Mouse (Mus musculus): ENCODE results near the gene Osbp. TPM values are rescaled to one million over a fixed set of nuclear protein-coding genes. Genes with fewer than 3 reads are reported as not detected.

Osbp gene
- polyA plus RNA-seq, 2 experiments = 10.9 to 37.5 TPM

DNA sequence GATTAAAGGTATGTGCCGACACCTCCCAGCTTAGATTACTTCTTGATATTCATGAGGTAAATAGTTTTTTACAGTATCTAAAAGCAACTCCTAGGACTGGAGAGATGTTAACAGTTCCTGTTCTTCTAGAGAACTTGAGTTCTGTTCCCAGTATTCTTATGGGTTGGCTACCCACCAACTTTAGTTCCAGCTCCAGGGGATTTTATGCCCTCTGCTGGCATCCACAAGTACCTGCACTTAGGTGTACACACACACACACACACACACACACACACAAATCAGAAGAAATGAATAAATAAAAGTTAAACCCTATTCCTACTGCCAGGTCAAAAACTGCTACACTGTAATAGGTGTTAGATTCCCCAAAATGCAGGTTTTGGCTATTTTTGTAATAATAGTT, 1.5 kb upstream of the Osbp start:
- TF ChIP-seq POLR2A (IDR thresholded peaks at IDR 0.05; ENCODE audit: borderline replicate concordance, extremely low read depth, insufficient read depth, insufficient read length) = no peak
- H3K27ac ChIP-seq (replicated peaks; ENCODE audit: low read depth, low read length) = peak overlapping the region; percentile 84; the same call in 1 of the 2 replicates
- 97% methylated on average over 1 of the region's 1 CpGs for WGBS
- ATAC-seq (ENCODE audit: low FRiP score, low read depth) (no peak), DNase-seq (ENCODE audit: low spot score) (no peak)
- no peaks in the 10 kb centered on the region for H3K9me3 ChIP-seq (ENCODE audit: control insufficient read depth, low read length)
- peaks cover 3% of the 10 kb centered on the region; the same call in 1 of the 2 replicates for H3K36me3 ChIP-seq (ENCODE audit: control insufficient read depth, insufficient read depth, low read length)
- H3K9ac ChIP-seq (ENCODE audit: low read depth, low read length, severe bottlenecking) = no peak overlapping the region
- H3K27me3 ChIP-seq (ENCODE audit: control insufficient read depth, insufficient read depth, low read length) = no peaks in the 10 kb centered on the region
- peak overlapping the region; percentile 55 for H3K4me2 ChIP-seq (replicated peaks; ENCODE audit: low read depth, low read length, severe bottlenecking)
- peak overlapping the region; percentile 84; the same call in 1 of the 2 replicates for H3K4me3 ChIP-seq (replicated peaks; ENCODE audit: low read length)
- H3K4me1 ChIP-seq (ENCODE audit: control insufficient read depth, insufficient read depth, low read length) = peaks cover 14% of the 10 kb centered on the region

DNA sequence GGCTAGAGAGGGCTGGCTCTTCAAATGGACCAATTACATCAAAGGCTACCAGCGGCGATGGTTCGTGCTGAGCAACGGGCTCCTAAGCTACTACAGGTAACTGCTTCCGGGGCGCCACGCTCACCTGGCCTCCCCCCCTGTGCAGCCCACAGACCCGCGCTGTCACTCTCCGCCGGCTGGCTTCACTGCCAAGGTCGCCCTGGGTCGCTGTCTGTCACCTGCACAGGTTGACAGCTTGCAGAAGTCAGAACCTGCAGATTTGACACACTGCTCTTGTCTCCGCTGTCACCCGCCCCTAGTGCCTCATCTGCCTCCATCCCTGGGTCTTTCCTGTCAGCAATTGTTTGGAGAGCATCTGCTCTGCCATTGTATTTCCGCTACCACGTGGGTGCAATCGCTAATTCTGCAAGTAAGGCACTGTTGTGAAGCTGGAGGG, 478 bp downstream of the Osbp start:
- Histone ChIP-seq H3K4me2 (replicated peaks; ENCODE audit: low read depth, low read length, severe bottlenecking) (peak overlapping the region; percentile 63), H3K36me3 (ENCODE audit: control insufficient read depth, insufficient read depth, low read length) (peaks cover 13% of the 10 kb centered on the region), H3K9me3 (ENCODE audit: control insufficient read depth, low read length) (no peaks in the 10 kb centered on the region), H3K4me1 (ENCODE audit: control insufficient read depth, insufficient read depth, low read length) (peaks cover 20% of the 10 kb centered on the region), H3K4me3 (replicated peaks; ENCODE audit: low read length) (peak overlapping the region; percentile 84), H3K27me3 (ENCODE audit: control insufficient read depth, insufficient read depth, low read length) (no peaks in the 10 kb centered on the region), H3K9ac (ENCODE audit: low read depth, low read length, severe bottlenecking) (peak overlapping the region; percentile 71), H3K27ac (replicated peaks; ENCODE audit: low read depth, low read length) (peak overlapping the region; percentile 26; the same call in 1 of the 2 replicates)
- DNase-seq (ENCODE audit: low spot score) (peak; percentile 21), ATAC-seq (ENCODE audit: low FRiP score, low read depth) (no peak)
- WGBS = 3% methylated on average over 13 of the region's 18 CpGs
- no peak for TF ChIP-seq POLR2A (IDR thresholded peaks at IDR 0.05; ENCODE audit: borderline replicate concordance, extremely low read depth, insufficient read depth, insufficient read length)

DNA sequence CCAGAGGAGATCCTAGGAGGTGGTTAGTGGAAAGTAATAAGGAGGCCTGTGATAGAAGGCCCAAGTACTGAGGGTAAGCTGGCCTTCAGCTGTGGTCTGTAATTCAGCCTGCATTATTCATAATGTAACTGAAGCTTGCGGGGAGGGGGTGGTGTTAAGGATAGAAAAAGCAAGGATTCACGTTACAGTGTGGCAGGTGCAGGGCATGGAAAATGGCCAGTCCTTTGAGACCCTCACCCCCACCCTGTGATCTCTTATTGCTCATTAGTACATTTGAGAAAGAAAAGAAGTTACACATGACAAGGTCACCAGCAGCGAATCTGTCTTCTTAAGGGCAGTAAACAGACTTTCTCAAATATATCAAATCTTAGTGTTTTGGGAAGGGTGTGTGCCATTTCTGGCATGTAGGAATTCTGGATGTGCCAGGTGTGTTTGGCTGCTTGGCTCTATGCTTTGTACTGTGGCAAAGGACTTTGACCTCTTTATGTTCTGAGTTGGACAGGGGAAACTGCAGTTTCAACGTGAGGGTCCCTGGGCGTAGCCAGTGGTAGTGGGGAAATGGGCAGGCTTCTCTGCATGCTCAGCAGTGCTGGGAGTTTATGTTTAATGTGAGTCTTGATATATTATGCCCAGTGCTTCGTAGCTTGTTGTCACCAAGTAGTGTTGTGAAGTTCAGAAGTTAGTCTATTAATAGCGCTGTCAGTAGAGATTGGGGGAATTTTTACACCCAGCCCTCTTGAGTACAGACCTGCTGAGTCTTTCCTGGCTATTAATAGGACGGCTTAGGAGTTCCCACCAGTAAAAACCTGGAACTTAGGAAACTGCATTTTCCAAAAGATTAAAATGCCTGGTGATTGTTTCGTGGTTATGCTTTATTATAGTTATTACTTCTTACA, 3.7 kb downstream of the Osbp start:
- Histone ChIP-seq H3K9me3 (ENCODE audit: control insufficient read depth, low read length) (no peaks in the 10 kb centered on the region), H3K4me2 (replicated peaks; ENCODE audit: low read depth, low read length, severe bottlenecking) (no peak overlapping the region), H3K4me3 (replicated peaks; ENCODE audit: low read length) (no peak overlapping the region), H3K27me3 (ENCODE audit: control insufficient read depth, insufficient read depth, low read length) (no peaks in the 10 kb centered on the region), H3K9ac (ENCODE audit: low read depth, low read length, severe bottlenecking) (no peak overlapping the region), H3K27ac (replicated peaks; ENCODE audit: low read depth, low read length) (no peak overlapping the region), H3K36me3 (ENCODE audit: control insufficient read depth, insufficient read depth, low read length) (peaks cover 44% of the 10 kb centered on the region), H3K4me1 (ENCODE audit: control insufficient read depth, insufficient read depth, low read length) (peaks cover 20% of the 10 kb centered on the region)
- DNase-seq (ENCODE audit: low spot score) (no peak), ATAC-seq (ENCODE audit: low FRiP score, low read depth) (no peak)
- no peak for TF ChIP-seq POLR2A (IDR thresholded peaks at IDR 0.05; ENCODE audit: borderline replicate concordance, extremely low read depth, insufficient read depth, insufficient read length)
- WGBS = 68% methylated on average over 9 of the region's 9 CpGs

DNA sequence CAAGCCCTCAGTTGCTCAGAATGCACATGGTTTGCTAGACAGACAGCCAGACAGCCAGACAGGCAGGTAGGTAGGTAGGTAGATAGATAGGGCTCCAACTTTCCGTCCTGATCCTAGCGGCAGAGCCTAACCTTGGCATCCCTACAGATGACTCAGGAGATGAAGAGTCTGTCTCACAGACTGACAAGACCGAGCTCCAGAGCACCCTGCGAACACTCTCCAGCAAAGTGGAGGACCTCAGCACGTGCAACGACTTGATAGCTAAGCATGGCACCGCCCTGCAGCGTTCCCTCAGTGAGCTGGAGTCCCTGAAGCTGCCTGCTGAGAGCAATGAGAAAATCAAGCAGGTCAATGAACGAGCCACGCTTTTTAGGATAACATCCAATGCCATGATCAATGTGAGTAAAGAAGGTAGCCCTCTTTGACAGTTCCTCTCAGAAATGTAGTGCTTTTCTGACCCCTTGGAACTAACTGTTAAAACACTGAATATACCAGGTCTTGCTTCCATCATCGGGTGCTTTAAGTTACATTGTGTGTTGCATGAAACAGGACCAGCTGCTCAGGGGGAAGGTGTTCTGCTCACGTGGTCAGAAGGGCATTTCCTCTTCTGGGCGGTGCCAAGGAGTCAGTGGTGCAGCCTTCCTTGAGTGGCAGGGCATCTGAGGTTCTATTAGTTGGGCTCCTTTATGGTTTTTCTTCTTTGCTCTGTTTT, 7.9 kb downstream of the Osbp start:
- ATAC-seq (ENCODE audit: low FRiP score, low read depth) = no peak
- Histone ChIP-seq H3K36me3 (ENCODE audit: control insufficient read depth, insufficient read depth, low read length) (peaks cover 82% of the 10 kb centered on the region), H3K4me2 (replicated peaks; ENCODE audit: low read depth, low read length, severe bottlenecking) (no peak overlapping the region), H3K27ac (replicated peaks; ENCODE audit: low read depth, low read length) (no peak overlapping the region), H3K27me3 (ENCODE audit: control insufficient read depth, insufficient read depth, low read length) (no peaks in the 10 kb centered on the region), H3K4me3 (replicated peaks; ENCODE audit: low read length) (no peak overlapping the region), H3K4me1 (ENCODE audit: control insufficient read depth, insufficient read depth, low read length) (peaks cover 9% of the 10 kb centered on the region), H3K9ac (ENCODE audit: low read depth, low read length, severe bottlenecking) (no peak overlapping the region), H3K9me3 (ENCODE audit: control insufficient read depth, low read length) (no peaks in the 10 kb centered on the region)
- TF ChIP-seq POLR2A (IDR thresholded peaks at IDR 0.05; ENCODE audit: borderline replicate concordance, extremely low read depth, insufficient read depth, insufficient read length) = no peak
- 88% methylated on average over 13 of the region's 13 CpGs for WGBS
- DNase-seq (ENCODE audit: low spot score) = no peak

DNA sequence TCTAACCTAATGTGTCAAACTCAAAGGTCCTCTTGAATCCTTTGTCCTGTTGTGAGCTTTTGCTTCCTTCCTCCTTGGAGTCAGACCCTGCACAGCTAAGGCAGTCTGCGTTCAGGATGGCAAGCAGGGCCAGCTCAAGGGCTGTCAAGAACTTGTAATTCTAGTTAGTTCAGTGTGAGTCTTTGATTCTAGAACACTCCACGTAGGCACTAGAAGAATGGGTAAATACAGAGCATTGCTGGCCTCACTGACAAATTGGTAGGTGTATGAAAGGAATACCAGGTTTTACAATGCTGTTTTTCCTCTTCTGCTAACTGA, 8.4 kb downstream of the Osbp start:
- TF ChIP-seq POLR2A (IDR thresholded peaks at IDR 0.05; ENCODE audit: borderline replicate concordance, extremely low read depth, insufficient read depth, insufficient read length) = no peak
- Histone ChIP-seq H3K9ac (ENCODE audit: low read depth, low read length, severe bottlenecking) (no peak overlapping the region), H3K4me1 (ENCODE audit: control insufficient read depth, insufficient read depth, low read length) (peaks cover 8% of the 10 kb centered on the region), H3K9me3 (ENCODE audit: control insufficient read depth, low read length) (no peaks in the 10 kb centered on the region), H3K27ac (replicated peaks; ENCODE audit: low read depth, low read length) (no peak overlapping the region), H3K36me3 (ENCODE audit: control insufficient read depth, insufficient read depth, low read length) (peaks cover 87% of the 10 kb centered on the region), H3K4me2 (replicated peaks; ENCODE audit: low read depth, low read length, severe bottlenecking) (no peak overlapping the region), H3K4me3 (replicated peaks; ENCODE audit: low read length) (no peak overlapping the region), H3K27me3 (ENCODE audit: control insufficient read depth, insufficient read depth, low read length) (no peaks in the 10 kb centered on the region)
- ATAC-seq (ENCODE audit: low FRiP score, low read depth) (no peak), DNase-seq (ENCODE audit: low spot score) (no peak)
- WGBS = 68% methylated on average over 2 of the region's 2 CpGs

Measured in limb, embryonic 14.5 days (tissue).